Mouse (Mus musculus): ENCODE data around the gene Arntl2. TPM values are rescaled to one million over a fixed set of nuclear protein-coding genes. Genes with fewer than 3 reads are reported as not detected.
A peak's percentile ranks its signal among the peaks of the same experiment; 100 is the strongest.

The Arntl2 gene
- polyA plus RNA-seq, 1 experiment from 2014 or later: 7.1 TPM

GRCm38 (mm10) chr6:146795166-146795923 lies 510 bp upstream of the Arntl2 start:
- H3K4me2 ChIP-seq (replicated peaks; ENCODE audit: low read depth, low read length): peak overlapping the region; percentile 85
- H3K9me3 ChIP-seq (ENCODE audit: control insufficient read depth, low read depth, low read length): no peaks in the 10 kb centered on the region
- H3K36me3 ChIP-seq (ENCODE audit: control insufficient read depth, insufficient read depth, low read length): no peaks in the 10 kb centered on the region
- 13% methylated on average over 22 of the region's 22 CpGs for WGBS
- peak overlapping the region; percentile 47; the same call in 1 of the 2 replicates for H3K9ac ChIP-seq (replicated peaks; ENCODE audit: low read depth, low read length)
- ATAC-seq (ENCODE audit: insufficient number of reproducible peaks, insufficient read depth, low FRiP score, low read depth): no peak; the same call in 1 of the 2 replicates
- H3K27ac ChIP-seq (ENCODE audit: low read length): no peak overlapping the region
- no peaks in the 10 kb centered on the region for H3K27me3 ChIP-seq (ENCODE audit: control insufficient read depth, insufficient read depth, low read length)
- no peaks in the 10 kb centered on the region for H3K4me1 ChIP-seq (ENCODE audit: control insufficient read depth, insufficient read depth, low read length)
- H3K4me3 ChIP-seq (ENCODE audit: low read depth, low read length): peak overlapping the region; percentile 43

- WGBS: 60% methylated on average over 5 of the region's 5 CpGs
- no peak overlapping the region for H3K9ac ChIP-seq (replicated peaks; ENCODE audit: low read depth, low read length)
- no peak overlapping the region for H3K4me2 ChIP-seq (replicated peaks; ENCODE audit: low read depth, low read length)
- H3K4me1 ChIP-seq (ENCODE audit: control insufficient read depth, insufficient read depth, low read length): no peaks in the 10 kb centered on the region
- H3K4me3 ChIP-seq (ENCODE audit: low read depth, low read length): no peak overlapping the region
- H3K27ac ChIP-seq (ENCODE audit: low read length): no peak overlapping the region
- no peaks in the 10 kb centered on the region for H3K36me3 ChIP-seq (ENCODE audit: control insufficient read depth, insufficient read depth, low read length)
- ATAC-seq (ENCODE audit: insufficient number of reproducible peaks, insufficient read depth, low FRiP score, low read depth): no peak
- no peaks in the 10 kb centered on the region for H3K27me3 ChIP-seq (ENCODE audit: control insufficient read depth, insufficient read depth, low read length)
- no peaks in the 10 kb centered on the region for H3K9me3 ChIP-seq (ENCODE audit: control insufficient read depth, low read depth, low read length)
These were observed 1.6 kb downstream of the Arntl2 start for GRCm38 (mm10) chr6:146797446-146797845.

GRCm38 (mm10) chr6:146809991-146810390 lies 14.1 kb downstream of the Arntl2 start:
- no peak overlapping the region for H3K4me3 ChIP-seq (ENCODE audit: low read depth, low read length)
- WGBS: 93% methylated on average over 6 of the region's 6 CpGs
- no peaks in the 10 kb centered on the region for H3K36me3 ChIP-seq (ENCODE audit: control insufficient read depth, insufficient read depth, low read length)
- H3K9me3 ChIP-seq (ENCODE audit: control insufficient read depth, low read depth, low read length): no peaks in the 10 kb centered on the region
- no peaks in the 10 kb centered on the region for H3K4me1 ChIP-seq (ENCODE audit: control insufficient read depth, insufficient read depth, low read length)
- no peaks in the 10 kb centered on the region for H3K27me3 ChIP-seq (ENCODE audit: control insufficient read depth, insufficient read depth, low read length)
- H3K9ac ChIP-seq (replicated peaks; ENCODE audit: low read depth, low read length): no peak overlapping the region
- H3K4me2 ChIP-seq (replicated peaks; ENCODE audit: low read depth, low read length): no peak overlapping the region
- ATAC-seq (ENCODE audit: insufficient number of reproducible peaks, insufficient read depth, low FRiP score, low read depth): no peak
- H3K27ac ChIP-seq (ENCODE audit: low read length): no peak overlapping the region

GRCm38 (mm10) chr6:146813007-146813406 lies 17.2 kb downstream of the Arntl2 start:
- Histone ChIP-seq H3K9me3 (ENCODE audit: control insufficient read depth, low read depth, low read length) (no peaks in the 10 kb centered on the region), H3K9ac (replicated peaks; ENCODE audit: low read depth, low read length) (no peak overlapping the region), H3K27ac (ENCODE audit: low read length) (no peak overlapping the region), H3K4me3 (ENCODE audit: low read depth, low read length) (no peak overlapping the region), H3K27me3 (ENCODE audit: control insufficient read depth, insufficient read depth, low read length) (no peaks in the 10 kb centered on the region), H3K4me2 (replicated peaks; ENCODE audit: low read depth, low read length) (no peak overlapping the region), H3K36me3 (ENCODE audit: control insufficient read depth, insufficient read depth, low read length) (no peaks in the 10 kb centered on the region), H3K4me1 (ENCODE audit: control insufficient read depth, insufficient read depth, low read length) (no peaks in the 10 kb centered on the region)
- WGBS: 89% methylated on average over 5 of the region's 5 CpGs
- no peak for ATAC-seq (ENCODE audit: insufficient number of reproducible peaks, insufficient read depth, low FRiP score, low read depth)

- no peaks in the 10 kb centered on the region for H3K4me1 ChIP-seq (ENCODE audit: control insufficient read depth, insufficient read depth, low read length)
- ATAC-seq (ENCODE audit: insufficient number of reproducible peaks, insufficient read depth, low FRiP score, low read depth): no peak
- no peaks in the 10 kb centered on the region for H3K36me3 ChIP-seq (ENCODE audit: control insufficient read depth, insufficient read depth, low read length)
- H3K9ac ChIP-seq (replicated peaks; ENCODE audit: low read depth, low read length): no peak overlapping the region
- WGBS: 86% methylated on average over 29 of the region's 29 CpGs
- no peaks in the 10 kb centered on the region for H3K9me3 ChIP-seq (ENCODE audit: control insufficient read depth, low read depth, low read length)
- no peaks in the 10 kb centered on the region for H3K27me3 ChIP-seq (ENCODE audit: control insufficient read depth, insufficient read depth, low read length)
- H3K4me2 ChIP-seq (replicated peaks; ENCODE audit: low read depth, low read length): no peak overlapping the region
- H3K27ac ChIP-seq (ENCODE audit: low read length): no peak overlapping the region
- H3K4me3 ChIP-seq (ENCODE audit: low read depth, low read length): no peak overlapping the region
These were observed 24.5 kb downstream of the Arntl2 start for GRCm38 (mm10) chr6:146820177-146820965.

GRCm38 (mm10) chr6:146821958-146822357 lies 26.1 kb downstream of the Arntl2 start:
- Histone ChIP-seq H3K9me3 (ENCODE audit: control insufficient read depth, low read depth, low read length) (no peaks in the 10 kb centered on the region), H3K4me2 (replicated peaks; ENCODE audit: low read depth, low read length) (no peak overlapping the region), H3K27ac (ENCODE audit: low read length) (no peak overlapping the region), H3K36me3 (ENCODE audit: control insufficient read depth, insufficient read depth, low read length) (no peaks in the 10 kb centered on the region), H3K9ac (replicated peaks; ENCODE audit: low read depth, low read length) (no peak overlapping the region), H3K27me3 (ENCODE audit: control insufficient read depth, insufficient read depth, low read length) (no peaks in the 10 kb centered on the region), H3K4me1 (ENCODE audit: control insufficient read depth, insufficient read depth, low read length) (no peaks in the 10 kb centered on the region), H3K4me3 (ENCODE audit: low read depth, low read length) (no peak overlapping the region)
- 64% methylated on average over 13 of the region's 13 CpGs for WGBS
- ATAC-seq (ENCODE audit: insufficient number of reproducible peaks, insufficient read depth, low FRiP score, low read depth): peak; percentile 71

GRCm38 (mm10) chr6:146824727-146825486 lies 29.1 kb downstream of the Arntl2 start:
- H3K4me2 ChIP-seq (replicated peaks; ENCODE audit: low read depth, low read length): no peak overlapping the region
- H3K9me3 ChIP-seq (ENCODE audit: control insufficient read depth, low read depth, low read length): no peaks in the 10 kb centered on the region
- no peak for ATAC-seq (ENCODE audit: insufficient number of reproducible peaks, insufficient read depth, low FRiP score, low read depth)
- H3K9ac ChIP-seq (replicated peaks; ENCODE audit: low read depth, low read length): no peak overlapping the region
- no peak overlapping the region for H3K27ac ChIP-seq (ENCODE audit: low read length)
- H3K27me3 ChIP-seq (ENCODE audit: control insufficient read depth, insufficient read depth, low read length): no peaks in the 10 kb centered on the region
- H3K4me3 ChIP-seq (ENCODE audit: low read depth, low read length): no peak overlapping the region
- 43% methylated on average over 16 of the region's 16 CpGs for WGBS
- H3K36me3 ChIP-seq (ENCODE audit: control insufficient read depth, insufficient read depth, low read length): no peaks in the 10 kb centered on the region
- no peaks in the 10 kb centered on the region for H3K4me1 ChIP-seq (ENCODE audit: control insufficient read depth, insufficient read depth, low read length)

GRCm38 (mm10) chr6:146825487-146825773 lies 29.6 kb downstream of the Arntl2 start:
- WGBS: 95% methylated on average over 1 of the region's 1 CpGs
- Histone ChIP-seq H3K4me1 (ENCODE audit: control insufficient read depth, insufficient read depth, low read length) (no peaks in the 10 kb centered on the region), H3K9ac (replicated peaks; ENCODE audit: low read depth, low read length) (no peak overlapping the region), H3K36me3 (ENCODE audit: control insufficient read depth, insufficient read depth, low read length) (no peaks in the 10 kb centered on the region), H3K27me3 (ENCODE audit: control insufficient read depth, insufficient read depth, low read length) (no peaks in the 10 kb centered on the region), H3K27ac (ENCODE audit: low read length) (no peak overlapping the region), H3K9me3 (ENCODE audit: control insufficient read depth, low read depth, low read length) (no peaks in the 10 kb centered on the region), H3K4me2 (replicated peaks; ENCODE audit: low read depth, low read length) (no peak overlapping the region), H3K4me3 (ENCODE audit: low read depth, low read length) (no peak overlapping the region)
- ATAC-seq (ENCODE audit: insufficient number of reproducible peaks, insufficient read depth, low FRiP score, low read depth): no peak

Measured in stomach, embryonic 14.5 days (tissue).